Mouse (Mus musculus) monocyte, adult 2 months (primary cell): ENCODE measurements around the gene Fes.

Experiments used
- DNase-seq, 2 experiments: peaks; one replicate each; pipeline ENCODE4 v3.0.0; 2022; ENCODE audit warnings: low spot score in 2 of 2, low read depth in 1 of 2

Gene Fes

GRCm38 (mm10) chr7:80347670-80348586 lies 39.8 kb downstream of the Fes start:
- DNase-seq = no peak

DNA sequence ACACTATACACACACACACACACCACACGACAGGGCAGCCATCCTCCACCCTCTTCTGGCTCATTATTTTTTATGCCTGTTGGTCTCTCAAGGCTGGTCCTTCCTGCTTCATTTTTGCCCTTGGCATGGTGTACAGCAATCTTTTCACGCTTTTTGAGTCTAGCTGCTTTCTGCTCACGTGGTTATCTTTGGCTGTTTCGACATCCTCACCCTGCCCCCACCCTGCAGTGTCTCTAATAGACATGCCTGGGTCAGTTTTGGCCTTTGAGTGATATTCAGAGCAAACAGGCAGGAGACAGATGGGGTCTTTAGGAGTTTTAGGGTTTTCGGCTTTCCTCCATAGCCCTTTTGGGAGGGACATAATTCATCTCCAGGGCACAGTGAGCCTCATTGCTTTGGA lies 40.9 kb downstream of the Fes start:
- no peak for DNase-seq

- DNase-seq = no peak
Observed at GRCm38 (mm10) chr7:80346173-80346572, 41.6 kb downstream of the Fes start.

DNA sequence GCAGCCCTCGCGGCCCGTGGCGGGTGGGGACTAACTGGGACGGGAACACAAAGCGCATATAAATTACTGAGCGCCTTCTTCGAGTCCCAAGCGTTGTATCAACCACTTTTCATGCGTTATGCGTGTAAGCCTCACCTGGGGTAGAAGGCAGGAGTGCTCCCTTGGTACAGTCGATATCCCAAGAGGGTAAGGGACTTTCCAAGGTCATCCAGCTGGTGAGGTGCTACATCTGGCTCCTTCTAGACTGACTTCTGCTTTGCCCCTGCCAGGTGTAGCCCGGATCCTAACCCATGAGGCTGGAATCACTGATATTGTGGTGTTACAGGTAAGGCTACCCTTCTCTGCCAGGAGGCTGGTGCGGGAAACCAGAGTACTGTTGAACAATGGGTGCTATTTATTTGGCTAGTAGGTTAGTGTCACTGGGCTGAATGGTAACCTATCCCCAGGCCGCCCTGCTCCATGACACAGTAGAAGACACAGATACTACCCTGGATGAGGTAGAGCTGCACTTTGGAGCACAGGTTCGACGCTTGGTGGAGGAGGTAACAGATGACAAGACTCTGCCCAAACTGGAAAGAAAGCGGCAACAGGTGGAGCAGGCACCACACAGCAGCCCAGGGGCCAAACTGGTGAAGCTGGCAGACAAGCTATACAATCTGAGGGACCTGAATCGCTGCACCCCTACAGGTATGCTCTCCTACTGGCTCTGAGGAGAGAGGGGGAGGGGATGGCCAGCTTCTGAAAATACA lies 44.3 kb downstream of the Fes start:
- no peak for DNase-seq

- peak; percentile 75 to 90 for DNase-seq
Observed at GRCm38 (mm10) chr7:80342858-80343257, 44.9 kb downstream of the Fes start, which contains the start of gene Hddc3. TSS of gene Hddc3 (plus strand) at chr7:80343104.

- DNase-seq = no peak
Observed at GRCm38 (mm10) chr7:80341793-80342192, 46.0 kb downstream of the Fes start.

- peak in 1 of 2 experiments; percentile 54 for DNase-seq
Observed at GRCm38 (mm10) chr7:80340793-80341192, 47.0 kb downstream of the Fes start, which contains the start of gene Unc45a. TSS of gene Unc45a (minus strand) at chr7:80341005.

GRCm38 (mm10) chr7:80339793-80340628 lies 47.7 kb downstream of the Fes start:
- DNase-seq = peak; percentile 91 to 95

GRCm38 (mm10) chr7:80339371-80339770 lies 48.4 kb downstream of the Fes start:
- no peak for DNase-seq

DNA sequence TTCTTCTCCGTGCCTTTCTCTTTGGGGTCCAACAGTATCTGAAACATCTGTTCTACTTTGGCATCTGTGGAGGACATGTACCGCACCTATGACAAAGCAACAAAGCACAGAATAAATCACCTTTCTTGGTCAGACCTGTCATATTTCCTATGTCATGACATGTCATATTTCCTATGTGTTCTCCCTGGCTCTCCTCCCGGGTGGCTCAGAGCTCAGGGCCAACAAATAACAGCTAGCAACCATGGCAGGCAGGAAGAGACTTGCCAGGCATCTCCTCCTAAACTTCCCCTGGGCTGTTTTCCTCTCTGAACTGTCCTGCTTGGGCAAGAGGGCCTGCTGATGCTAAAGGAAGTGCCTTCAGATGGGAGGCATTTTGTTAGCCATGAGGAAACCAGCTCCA lies 50.8 kb downstream of the Fes start:
- DNase-seq = no peak

DNA sequence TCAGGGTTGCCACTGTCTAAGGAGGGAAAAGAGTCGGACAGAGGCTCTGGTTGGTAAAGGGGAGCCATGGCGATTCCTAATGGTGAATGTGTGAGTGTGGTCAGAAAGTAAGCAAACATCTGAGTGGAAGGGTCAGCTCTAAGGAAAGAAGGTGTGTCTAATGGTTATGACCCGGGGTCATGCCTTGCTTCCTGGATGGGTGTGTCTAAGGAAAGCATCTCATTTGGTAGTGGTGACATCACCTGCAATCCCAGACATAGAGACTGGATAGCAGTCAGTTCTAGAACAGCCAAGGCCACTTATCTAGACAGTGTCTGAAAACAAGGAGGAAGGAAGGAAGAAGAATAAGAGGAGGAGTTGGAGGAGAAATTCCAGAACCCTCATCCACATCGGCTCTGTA lies 52.9 kb downstream of the Fes start:
- DNase-seq = no peak

DNA sequence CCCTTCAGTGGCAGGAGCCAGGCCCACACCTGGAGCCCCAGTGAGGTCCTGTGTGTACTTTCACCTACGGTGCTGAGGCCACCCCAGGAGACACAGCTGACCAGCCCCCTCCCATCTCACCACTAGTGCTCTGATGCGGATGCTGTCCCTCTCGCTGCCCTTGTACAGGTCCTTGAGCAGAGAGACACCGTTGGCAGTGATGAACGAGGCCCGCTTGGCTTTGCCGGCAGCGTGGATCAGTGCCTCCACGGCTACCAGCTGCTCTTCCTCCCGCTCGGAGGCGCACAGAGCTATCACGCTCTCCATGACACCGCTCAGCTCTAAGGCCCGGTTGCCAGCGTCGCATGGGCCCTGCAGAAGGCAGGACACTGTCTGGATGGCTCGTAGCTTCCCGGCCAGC lies 56.3 kb downstream of the Fes start:
- DNase-seq = no peak

DNA sequence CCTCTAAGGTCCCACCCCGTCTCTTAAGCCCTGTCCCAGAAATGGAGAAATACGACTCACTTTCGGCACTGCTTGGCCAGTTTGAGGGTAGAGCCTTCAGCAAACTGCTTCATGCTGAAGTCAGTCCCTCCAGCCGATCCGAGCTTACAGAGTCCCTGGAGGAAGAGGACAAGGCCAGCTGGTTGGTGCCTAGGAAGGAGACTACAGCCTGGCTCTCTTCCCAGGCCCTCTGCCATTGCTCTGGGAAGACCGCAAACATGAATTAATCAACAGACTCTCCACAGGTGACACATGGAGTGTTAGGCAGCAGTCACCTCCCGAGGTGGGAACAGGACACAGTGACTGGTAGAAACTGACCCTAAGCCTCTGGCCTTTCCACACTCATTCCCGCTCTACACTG lies 57.5 kb downstream of the Fes start:
- DNase-seq = no peak
